Mouse (Mus musculus) kidney, adult 2 months (tissue): Measurements from ENCODE around the gene Bbs10. TPM values are rescaled to one million over a fixed set of nuclear protein-coding genes. Genes with fewer than 3 reads are reported as not detected.

Experiments
- DNase-seq: peaks from one replicate; pipeline ENCODE4 v3.0.0; 2021
- H3K27ac ChIP-seq: fragments of 200-500 bp; 2 replicates; pipeline ENCODE4 v1.5.1; 2012; ENCODE audit warnings: low read depth, low read length, control low read depth, inconsistent platforms; ENCODE audit not compliant: insufficient read depth
- H3K27me3 ChIP-seq: fragments of 200-500 bp; replicated peaks from 2 replicates; pipeline ENCODE4 v1.6.1; 2012; ENCODE audit warnings: mild to moderate bottlenecking, moderate library complexity, low read length, inconsistent platforms; ENCODE audit not compliant: control insufficient read depth, insufficient read depth
- H3K36me3 ChIP-seq: fragments of 200-500 bp; 2 replicates; pipeline ENCODE4 v1.6.1; 2012; ENCODE audit warnings: mild to moderate bottlenecking, moderate library complexity, low read length, inconsistent platforms; ENCODE audit not compliant: control insufficient read depth, insufficient read depth
- H3K4me1 ChIP-seq: fragments of 200-500 bp; 2 replicates; pipeline ENCODE4 v1.6.1; 2011; ENCODE audit warnings: low read length; ENCODE audit not compliant: control insufficient read depth, insufficient read depth
- H3K4me3 ChIP-seq: fragments of 200-500 bp; 2 replicates; pipeline ENCODE4 v1.5.1; 2011; ENCODE audit warnings: mild to moderate bottlenecking, low read depth, low read length, control low read depth; ENCODE audit not compliant: insufficient read depth
- CTCF ChIP-seq: fragments of 200-500 bp; conservative IDR thresholded peaks from 2 replicates; pipeline ENCODE4 v1.5.1; 2011; ENCODE audit warnings: low read depth, mild to moderate bottlenecking, control low read depth, low read length, moderate library complexity, mixed read lengths; ENCODE audit not compliant: insufficient read depth, insufficient read length
- POLR2A ChIP-seq: fragments of 200-500 bp; IDR thresholded peaks from one replicate; pipeline ENCODE4 v1.6.1; 2011; ENCODE audit warnings: low read depth, low read length, control low read depth
- WGBS: fragments of 180-500 bp; shearing (Covaris S2); methylation state at CpG from one replicate; pipeline ENCODE4 v1.1.7; 2018; 5-methylcytosine and 5-hydroxymethylcytosine counted together
- polyA plus RNA-seq: library from polyadenylated mRNA; depleted of rRNA; stranded (reverse); fragments of >200 nt; gene quantifications from 2 replicates; pipeline ENCODE4 v1.2.3, GENCODE M21; 2012; rRNA removed

Gene Bbs10
- polyA plus RNA-seq: 1.3 and 1.7 TPM in 2 replicates

DNA sequence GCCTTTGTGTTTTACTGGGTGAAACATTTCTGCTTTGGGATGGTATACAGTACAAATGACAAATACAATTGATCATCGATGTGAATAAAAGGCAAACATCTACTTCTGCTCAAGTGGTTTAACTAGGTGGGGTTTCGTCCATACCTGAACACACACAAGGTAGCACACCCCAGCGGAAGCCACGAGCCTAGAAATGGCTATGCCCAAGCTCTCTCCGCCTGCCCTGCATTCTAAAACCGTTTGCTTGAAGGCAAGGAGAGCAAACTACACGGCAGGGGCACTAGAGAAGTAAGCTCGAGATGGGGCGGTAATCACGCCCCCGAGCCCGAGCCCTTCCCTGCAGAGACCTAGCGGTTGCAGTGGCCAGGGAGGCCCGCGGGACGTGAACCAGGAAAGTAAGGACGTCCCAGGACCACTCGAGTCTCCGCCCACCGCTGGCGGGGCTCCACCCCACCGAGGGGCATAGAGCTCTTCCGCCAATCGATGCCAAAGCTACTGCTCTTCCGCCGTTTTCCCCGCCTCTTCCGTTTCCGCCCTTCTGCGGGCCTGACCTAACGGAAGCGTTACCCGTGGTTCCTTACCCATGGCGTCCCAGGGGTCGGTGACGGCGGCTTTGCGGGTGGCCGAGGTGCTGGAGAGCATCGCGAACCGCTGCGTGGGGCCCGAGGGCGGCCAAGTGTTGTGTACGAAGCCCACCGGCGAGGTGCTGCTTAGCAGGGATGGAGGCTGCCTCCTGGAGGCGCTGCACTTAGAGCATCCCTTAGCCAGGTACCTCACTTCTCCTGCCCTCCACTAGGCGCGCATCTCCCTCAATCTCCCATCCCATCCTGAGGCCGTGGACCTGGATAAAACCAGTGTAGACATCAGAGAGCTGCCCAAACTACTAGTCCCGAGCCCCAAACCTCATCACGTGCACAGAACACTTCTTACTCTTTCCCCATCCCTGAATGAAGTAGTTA lies at the start of gene Bbs10:
Gene Bbs10, plus strand, starts transcription at position 540 of the 959 bp plus-strand sequence.
- Histone ChIP-seq H3K27ac (peak within 1 kb of the TSS; percentile 36; the same call in 1 of the 2 replicates), H3K36me3 (no peaks in the 10 kb centered on the region), H3K27me3 (no peaks in the 10 kb centered on the region), H3K4me3 (peak within 1 kb of the TSS; percentile 80), H3K4me1 (peaks cover 3% of the 10 kb centered on the region; the same call in 1 of the 2 replicates)
- peak; percentile 97 for DNase-seq
- under 1% methylated on average over 54 of the region's 54 CpGs for WGBS
- peak; percentile 71 for TF ChIP-seq CTCF
- peak; percentile 41 for TF ChIP-seq POLR2A

DNA sequence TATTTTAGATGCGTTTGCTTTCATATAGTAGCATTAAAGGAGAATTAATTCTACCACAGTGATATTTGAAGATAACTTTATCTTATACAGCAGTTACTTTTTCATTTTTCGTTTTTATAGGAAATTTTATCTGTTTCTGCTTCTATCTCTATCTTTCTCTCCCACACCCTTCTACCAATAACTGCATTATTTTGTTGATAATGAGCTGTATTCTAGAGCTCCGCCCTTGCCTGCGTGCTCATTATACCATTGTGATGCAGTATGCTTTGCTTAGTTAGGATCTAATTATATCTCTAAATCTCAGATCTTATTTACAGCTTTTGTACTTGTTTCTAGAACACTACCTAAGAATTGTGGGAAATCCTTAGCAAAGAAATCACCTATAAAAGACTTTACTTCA lies 48.3 kb upstream of the Bbs10 start:
- no peaks in the 10 kb centered on the region for H3K4me1 ChIP-seq
- TF ChIP-seq POLR2A (no peak), CTCF (no peak)
- H3K27ac ChIP-seq: no peak overlapping the region
- H3K36me3 ChIP-seq: no peaks in the 10 kb centered on the region
- H3K4me3 ChIP-seq: no peak overlapping the region
- no peaks in the 10 kb centered on the region for H3K27me3 ChIP-seq
- WGBS: 87% methylated on average over 4 of the region's 4 CpGs
- DNase-seq: no peak

DNA sequence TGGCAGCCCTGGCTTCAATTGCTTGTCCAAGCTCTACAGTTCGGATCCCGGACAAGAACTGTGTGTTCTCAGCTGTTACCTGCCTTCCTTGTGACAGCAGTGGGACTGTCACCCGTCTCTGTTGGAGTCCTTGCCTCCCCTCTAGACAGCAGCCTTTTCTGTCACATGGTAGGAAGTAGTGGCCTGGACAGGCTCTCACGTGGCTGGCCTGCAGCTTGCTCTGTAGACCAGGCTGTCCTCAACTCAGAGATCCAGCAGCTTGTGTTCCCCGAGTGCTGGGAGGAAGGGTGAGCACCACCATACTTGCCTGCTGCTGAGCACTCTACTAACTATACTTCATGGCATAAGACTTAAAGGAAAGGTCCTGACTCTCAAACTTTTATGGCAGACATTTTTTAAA lies 46.8 kb upstream of the Bbs10 start:
- peaks cover 2% of the 10 kb centered on the region for H3K36me3 ChIP-seq
- H3K4me1 ChIP-seq: no peaks in the 10 kb centered on the region
- no peak overlapping the region for H3K4me3 ChIP-seq
- WGBS: 69% methylated on average over 5 of the region's 5 CpGs
- DNase-seq: no peak
- TF ChIP-seq POLR2A: no peak
- no peak for TF ChIP-seq CTCF
- no peak overlapping the region for H3K27ac ChIP-seq
- H3K27me3 ChIP-seq: no peaks in the 10 kb centered on the region

DNA sequence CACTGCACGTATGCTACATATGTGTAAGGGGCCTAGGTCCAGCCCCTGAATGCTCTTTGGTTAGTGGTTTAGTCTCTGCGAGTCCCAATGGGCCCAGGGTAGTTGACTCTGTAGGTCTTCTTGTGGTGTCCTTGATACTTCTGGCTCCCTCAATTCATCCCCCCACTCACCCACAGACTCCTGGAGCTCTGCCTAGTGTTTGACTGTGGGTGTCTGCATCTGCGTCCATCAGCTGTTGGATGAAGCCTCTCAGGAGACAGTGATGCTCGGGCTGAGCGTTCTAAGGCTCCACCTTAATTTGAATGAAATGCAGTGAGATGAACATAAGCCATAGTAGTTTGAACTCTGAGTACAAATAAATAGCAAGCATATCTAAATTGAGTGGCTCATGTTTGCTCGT lies 43.3 kb upstream of the Bbs10 start:
- WGBS: 94% methylated on average over 6 of the region's 6 CpGs
- TF ChIP-seq POLR2A (no peak), CTCF (no peak)
- H3K4me3 ChIP-seq: no peak overlapping the region
- H3K27ac ChIP-seq: no peak overlapping the region
- H3K36me3 ChIP-seq: peaks cover 2% of the 10 kb centered on the region
- DNase-seq: no peak
- H3K27me3 ChIP-seq: no peaks in the 10 kb centered on the region
- H3K4me1 ChIP-seq: peaks cover 5% of the 10 kb centered on the region; the same call in 1 of the 2 replicates

DNA sequence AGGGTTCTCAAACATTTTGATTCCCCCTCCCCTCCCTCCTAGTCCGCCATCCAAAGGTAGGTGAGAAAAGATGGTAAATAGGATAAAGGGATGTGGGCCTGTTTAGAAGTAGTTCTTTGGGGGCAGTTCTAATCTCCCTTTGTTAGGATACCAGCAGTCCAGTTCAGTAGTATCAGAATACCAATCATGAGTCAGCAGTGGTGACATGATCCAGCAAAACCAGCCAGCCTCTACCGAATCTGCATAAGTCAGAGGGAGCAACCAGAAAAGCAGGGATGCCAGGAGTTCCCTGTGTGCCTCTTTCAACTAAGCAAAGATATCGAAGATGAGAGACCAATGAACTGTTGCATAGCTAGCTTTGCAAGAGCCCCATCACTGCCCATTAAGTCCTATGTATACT lies 42.3 kb upstream of the Bbs10 start:
- Histone ChIP-seq H3K4me1 (peaks cover 5% of the 10 kb centered on the region; the same call in 1 of the 2 replicates), H3K27ac (no peak overlapping the region), H3K4me3 (no peak overlapping the region), H3K36me3 (peaks cover 2% of the 10 kb centered on the region), H3K27me3 (no peaks in the 10 kb centered on the region)
- WGBS: 81% methylated on average over 3 of the region's 3 CpGs
- TF ChIP-seq CTCF: no peak
- TF ChIP-seq POLR2A: no peak
- DNase-seq: no peak

DNA sequence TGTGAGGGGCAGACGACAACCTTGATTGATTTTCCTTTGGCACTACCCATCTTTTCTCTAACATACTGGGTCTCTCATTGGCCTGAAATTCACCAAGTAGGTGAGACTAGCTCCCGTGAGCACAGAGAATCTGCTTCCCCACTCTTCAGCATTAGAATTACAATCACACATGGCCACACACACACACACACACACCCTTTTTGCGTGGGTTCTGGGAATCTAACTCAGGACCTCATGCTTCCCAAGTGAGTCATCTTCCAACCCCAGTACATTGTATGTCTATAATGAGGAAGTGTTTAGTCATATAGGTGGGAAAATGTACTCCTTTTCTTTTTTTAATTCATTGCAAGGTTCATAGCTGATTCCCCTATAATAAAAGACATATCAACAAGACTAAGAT lies 41.1 kb upstream of the Bbs10 start:
- TF ChIP-seq POLR2A (no peak), CTCF (no peak)
- Histone ChIP-seq H3K4me1 (peaks cover 5% of the 10 kb centered on the region; the same call in 1 of the 2 replicates), H3K4me3 (no peak overlapping the region), H3K36me3 (peaks cover 2% of the 10 kb centered on the region), H3K27ac (no peak overlapping the region), H3K27me3 (no peaks in the 10 kb centered on the region)
- WGBS: 83% methylated on average over 3 of the region's 3 CpGs
- no peak for DNase-seq

DNA sequence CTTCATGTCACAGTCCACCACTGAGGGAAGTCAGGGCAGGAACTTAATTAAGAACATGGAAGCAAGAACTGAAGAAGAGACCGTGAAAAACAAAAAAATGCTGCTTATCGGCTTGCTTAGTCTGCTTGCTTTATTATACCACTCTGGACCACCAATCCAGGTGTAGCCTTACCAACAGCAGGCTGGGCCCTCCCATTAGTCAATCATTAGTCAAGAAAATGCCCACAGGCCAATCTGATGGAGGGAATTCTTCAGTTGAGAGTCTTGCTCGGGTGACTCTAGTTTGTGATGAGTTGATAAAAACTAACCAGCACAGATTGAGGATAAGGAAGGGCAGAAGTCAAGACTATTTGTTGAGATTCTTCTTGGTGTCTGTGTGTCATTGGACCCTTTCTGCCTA lies 40.2 kb upstream of the Bbs10 start:
- 41% methylated on average over 3 of the region's 3 CpGs for whole genome bisulfite sequencing
- DNase-seq: peak; percentile 65
- H3K4me3 ChIP-seq: no peak overlapping the region

More for the DNA sequence above, 40.2 kb upstream of the Bbs10 start:
- Histone ChIP-seq H3K27me3 (no peaks in the 10 kb centered on the region), H3K27ac (no peak overlapping the region), H3K36me3 (peaks cover 2% of the 10 kb centered on the region), H3K4me1 (peaks cover 5% of the 10 kb centered on the region; the same call in 1 of the 2 replicates)
- TF ChIP-seq CTCF (no peak), POLR2A (no peak)
